Mouse (Mus musculus): ENCODE measurements around the gene Ccdc63.
A peak's percentile ranks its signal among the peaks of the same experiment; 100 is the strongest.

Ccdc63 gene

GRCm38 (mm10) chr5:122115266-122115763 is 25.3 kb downstream of the Ccdc63 start:
- no peak for DNase-seq

DNA sequence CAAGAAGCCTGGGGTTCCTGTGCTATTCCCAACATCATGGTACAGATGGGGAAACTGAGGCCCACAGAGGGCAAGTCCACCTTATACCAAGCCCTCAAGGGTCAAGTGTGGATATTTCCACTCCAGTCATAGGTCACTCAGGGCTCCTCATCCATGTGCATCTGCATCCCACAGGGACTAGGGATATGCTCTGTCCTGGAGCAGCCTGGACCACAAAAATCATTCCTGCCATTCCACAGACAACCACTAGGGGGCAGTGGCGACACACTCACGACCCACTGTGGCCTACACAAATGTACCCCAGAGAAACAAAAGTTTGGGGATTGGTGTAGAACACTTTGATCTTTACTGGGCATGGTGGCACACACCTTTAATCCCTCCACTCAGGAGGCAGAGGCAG is 26.4 kb downstream of the Ccdc63 start:
- peak; percentile 61 for DNase-seq

DNA sequence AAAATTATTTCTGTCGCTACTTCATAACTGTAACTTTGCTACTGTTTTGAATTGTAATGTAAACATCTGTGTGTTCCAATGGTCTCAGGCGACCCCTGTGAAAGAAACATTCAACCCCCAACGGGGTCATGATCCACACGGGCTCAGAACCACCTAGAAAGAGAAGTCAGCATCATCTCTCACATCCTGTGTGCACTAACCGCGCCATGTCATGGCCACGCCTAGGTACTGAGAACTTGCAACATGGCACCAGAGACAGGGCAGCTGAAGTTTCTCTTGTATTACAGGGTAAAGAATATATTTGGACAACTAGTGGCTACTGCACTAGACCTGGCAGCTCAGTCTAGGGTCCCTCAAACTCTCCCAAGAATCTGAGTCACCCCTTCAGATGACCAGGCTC is 27.2 kb downstream of the Ccdc63 start:
- DNase-seq, result no peak

DNA sequence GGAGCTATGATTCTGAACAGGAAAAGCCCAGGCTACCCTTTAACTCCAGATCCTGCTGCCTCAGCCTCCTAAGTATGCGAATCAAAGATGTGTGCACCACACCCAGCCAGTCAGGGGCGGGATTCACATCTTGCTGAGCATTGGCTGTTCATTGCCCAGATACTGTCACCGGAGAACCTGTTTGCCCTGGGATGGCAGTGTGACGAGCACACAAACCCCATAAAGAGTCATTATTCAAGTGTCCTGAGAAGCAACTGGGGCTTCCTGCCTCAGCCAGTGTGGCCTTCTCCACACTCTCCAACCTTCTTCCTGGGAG is 28.7 kb downstream of the Ccdc63 start:
- no peak for DNase-seq

DNA sequence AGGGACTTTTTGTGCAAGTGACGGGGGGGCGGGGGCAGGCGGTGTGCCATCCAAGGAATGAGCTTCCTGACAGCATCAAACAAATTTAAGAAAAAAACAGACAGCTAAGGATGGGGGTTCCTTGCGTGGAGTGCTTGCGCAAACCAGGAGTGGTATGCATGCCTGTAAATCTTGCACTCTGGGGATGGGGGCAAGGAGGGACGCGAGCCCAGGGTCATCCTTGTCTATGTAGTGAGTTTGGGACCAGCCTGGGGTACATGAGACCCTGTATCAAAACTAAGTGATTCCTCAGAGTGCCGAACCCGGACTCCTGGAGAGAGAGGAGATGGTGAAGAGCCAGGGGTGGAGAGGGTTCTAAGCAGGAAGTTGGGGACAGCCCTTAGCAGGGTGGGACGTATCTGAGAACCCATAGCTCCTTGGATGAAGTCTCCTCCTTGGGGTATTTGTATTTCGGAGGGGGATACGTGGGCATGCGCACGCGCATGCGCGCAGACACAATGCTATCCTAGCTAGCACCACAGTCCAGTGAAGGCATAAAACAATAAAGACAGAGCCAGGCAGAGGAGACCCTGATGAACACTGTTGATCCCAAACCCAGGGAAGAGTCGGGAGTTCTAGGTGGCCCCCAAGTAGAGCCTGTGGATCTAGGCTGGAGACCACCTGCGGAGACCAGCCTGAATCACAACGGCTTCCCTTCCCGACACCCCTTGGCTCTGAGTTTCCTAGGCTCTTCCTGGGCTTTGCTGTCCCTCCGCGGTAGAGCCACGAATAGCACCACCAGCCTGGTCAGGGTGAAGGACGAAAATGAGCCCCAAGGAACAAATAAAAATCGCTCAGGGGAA is 29.3 kb downstream of the Ccdc63 start:
- no peak for DNase-seq

DNA sequence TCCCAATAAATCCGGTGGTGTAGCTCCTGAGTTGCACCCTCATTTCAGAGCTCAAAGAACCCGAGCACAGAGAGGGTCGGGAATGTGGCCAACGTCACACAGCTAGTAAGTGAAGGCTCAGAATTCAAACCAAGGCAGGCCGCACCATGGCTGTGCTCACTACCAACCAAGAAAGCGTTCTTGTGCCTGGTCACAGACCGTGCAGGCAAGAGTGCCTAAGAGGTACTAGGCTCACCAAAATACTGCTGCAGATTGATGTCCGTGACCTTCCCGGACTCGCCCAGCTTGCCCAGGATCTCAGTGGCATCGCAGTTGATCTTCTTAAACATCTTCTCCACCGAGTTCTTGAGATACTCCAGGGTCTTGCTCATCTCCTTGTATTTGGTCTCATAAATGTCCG is 30.0 kb downstream of the Ccdc63 start:
- no peak for DNase-seq

GRCm38 (mm10) chr5:122109325-122110060 is 31.1 kb downstream of the Ccdc63 start:
- DNase-seq, result peak; percentile 37

DNA sequence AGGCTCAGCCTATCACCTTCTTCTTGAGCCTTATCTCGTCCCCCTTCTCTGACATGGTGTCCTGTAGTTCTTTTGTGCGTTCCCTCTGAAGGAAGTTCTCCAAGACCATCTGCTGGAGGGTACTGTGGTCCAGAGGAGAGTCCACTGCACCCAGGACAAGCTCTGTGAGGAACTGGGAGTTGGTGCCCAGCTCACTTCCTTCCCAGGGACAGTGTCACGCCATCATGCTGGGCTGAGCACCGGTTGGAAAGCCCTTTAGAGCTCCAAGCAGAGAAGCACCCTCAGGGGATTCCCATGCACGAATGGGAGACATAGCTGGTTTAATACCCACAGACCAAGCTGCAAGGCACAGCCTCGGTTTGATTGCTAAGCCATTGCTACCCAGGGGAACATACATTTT is 32.5 kb downstream of the Ccdc63 start:
- no peak for DNase-seq

DNA sequence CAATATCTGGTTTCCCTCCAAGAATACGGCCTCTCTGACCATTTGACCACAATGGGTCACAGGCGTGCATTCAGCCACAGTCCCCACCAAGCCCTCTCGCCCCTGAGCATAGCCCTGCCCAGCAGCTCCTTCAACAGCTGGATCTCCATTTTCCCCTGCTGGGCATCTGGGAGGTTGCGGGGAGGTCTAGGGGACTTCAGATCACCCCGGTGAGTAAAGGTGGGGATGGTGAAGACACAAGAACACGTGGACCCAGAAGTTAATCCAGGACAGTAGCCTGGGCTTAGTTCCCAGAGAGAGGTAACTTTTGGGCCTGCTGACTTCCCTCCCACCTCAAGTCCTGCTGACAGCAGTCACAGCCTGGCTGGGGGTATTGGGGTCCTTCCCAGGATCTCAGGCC is 34.4 kb downstream of the Ccdc63 start:
- DNase-seq, result no peak

DNA sequence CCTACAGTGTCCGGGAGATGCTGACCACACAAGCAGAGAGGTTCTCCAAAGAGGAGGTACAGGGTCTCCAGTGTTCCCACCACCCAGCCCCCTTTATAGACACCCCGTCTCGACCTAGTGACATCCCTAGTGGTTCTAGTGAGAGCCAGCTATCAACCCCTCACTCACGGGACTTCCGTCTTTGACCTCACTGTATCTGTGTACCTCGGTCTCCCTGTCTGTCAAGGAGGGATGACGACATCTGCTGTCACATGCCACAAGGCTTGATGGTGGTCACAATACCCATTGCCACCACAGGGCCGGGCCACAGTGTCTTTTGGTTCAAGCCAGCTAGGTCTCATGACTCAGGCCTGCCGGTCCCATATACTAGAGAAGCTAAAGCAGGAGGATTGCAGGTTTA is 35.6 kb downstream of the Ccdc63 start:
- no peak for DNase-seq

GRCm38 (mm10) chr5:122104201-122104600 is 36.4 kb downstream of the Ccdc63 start:
- peak; percentile 18 for DNase-seq

- no peak for DNase-seq
Measured at GRCm38 (mm10) chr5:122103075-122103474, 37.5 kb downstream of the Ccdc63 start.

DNA sequence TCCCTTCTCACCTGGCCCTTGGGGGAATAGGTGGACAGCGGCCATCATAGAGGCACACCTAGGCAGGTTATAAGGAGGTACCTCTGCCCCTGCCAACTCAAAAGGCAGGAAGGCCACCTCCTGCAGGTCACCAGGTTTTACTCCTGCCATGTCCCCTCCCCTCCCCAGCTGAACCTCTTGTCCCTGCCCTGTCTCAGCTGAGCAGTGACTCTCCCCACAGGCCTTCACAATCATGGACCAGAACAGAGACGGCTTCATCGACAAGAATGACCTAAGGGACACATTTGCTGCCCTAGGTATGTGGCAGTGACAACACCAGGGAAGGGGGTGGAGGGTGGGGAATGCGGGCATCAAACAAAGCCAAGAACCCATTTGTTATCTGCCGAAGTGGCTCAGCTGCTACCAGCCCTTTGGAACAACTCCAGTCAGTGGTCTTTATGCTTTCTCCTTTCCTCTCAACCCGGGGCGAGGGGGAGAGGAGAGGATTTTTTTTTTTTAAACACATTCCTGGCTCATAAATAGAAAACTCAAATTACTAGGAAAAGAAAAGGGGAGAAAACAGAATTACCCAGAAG is 38.1 kb downstream of the Ccdc63 start:
- DNase-seq, result no peak

DNA sequence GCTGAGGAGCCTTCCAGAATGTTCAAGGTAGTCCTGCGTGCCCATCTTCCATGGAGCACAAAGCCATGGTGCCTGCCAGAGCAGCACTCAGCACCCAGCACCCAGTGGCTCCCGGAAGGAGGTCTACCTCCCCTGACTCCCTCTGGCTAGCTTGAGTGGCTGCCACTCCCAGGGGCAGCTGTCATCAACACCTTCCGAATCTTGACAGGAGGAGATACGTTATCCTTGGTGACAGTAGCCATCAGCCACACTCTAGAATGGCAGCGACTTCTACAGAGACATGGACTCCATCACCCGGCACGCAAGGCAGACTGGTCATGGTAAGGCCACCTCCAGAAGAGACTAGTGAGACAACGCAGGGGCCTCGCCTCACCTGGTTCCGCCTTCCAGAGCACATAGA is 46.2 kb downstream of the Ccdc63 start:
- DNase-seq, result no peak

DNA sequence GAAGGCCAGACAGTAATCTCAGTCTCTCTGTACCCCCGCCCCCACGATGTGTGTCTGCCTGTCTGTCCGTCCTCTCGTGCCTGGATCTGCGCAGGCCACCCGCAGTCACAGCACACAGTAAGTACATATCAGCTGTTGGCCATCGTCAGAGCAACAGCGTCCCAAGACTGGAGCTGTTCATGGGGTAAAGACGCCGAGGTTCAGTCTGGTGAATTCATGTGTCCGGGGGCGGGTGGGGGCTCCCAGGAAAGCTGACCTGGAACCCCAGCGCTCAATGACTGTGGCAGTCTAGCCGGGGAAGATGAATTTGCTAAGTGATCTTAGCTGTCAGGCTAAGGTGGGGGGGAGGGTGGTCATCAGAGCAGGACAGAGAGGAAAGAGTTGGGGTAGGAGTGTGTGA is 46.9 kb downstream of the Ccdc63 start:
- no peak for DNase-seq

DNA sequence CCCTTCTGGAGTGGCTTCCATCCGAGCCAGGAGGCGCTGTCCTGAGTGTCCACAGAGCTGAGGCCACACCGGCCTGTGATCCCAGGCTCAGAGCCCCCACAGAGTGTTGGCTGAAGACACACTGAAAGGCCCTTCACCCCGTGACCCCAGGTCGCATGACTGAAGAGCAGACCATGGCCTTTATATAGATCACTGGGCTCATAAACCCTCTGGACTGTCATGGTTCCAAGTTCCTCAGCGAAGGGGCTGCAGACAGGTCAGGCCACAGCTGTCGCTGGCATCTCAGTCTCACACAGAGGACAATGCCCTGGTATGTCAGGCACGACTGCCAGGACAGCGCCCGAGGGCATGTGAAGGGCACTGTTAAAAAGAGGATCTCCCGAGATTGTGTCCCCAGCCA is 47.8 kb downstream of the Ccdc63 start:
- peak; percentile 10 for DNase-seq

DNA sequence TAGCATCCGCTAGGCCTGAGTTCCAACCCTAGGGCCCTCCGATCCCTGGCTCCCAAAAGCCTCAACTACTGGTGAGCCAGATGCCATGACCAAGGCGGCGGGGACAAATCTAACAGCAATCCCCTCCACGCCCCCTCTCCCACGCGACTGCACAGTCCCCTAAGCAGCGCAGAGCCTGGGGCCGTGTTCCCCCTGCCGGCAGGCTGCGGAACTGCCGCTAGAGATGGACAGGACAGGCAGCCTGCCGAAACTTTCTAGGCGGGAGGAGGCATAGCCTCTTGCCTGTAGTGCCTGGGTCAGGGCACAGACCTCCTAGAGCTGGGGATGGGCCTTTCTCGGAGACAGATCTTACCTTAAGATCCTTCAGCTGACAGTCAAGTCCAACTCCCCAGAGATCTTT is 49.6 kb downstream of the Ccdc63 start:
- peak; percentile 43 for DNase-seq

GRCm38 (mm10) chr5:122089664-122090063 is 51.0 kb downstream of the Ccdc63 start:
- DNase-seq, result no peak

DNA sequence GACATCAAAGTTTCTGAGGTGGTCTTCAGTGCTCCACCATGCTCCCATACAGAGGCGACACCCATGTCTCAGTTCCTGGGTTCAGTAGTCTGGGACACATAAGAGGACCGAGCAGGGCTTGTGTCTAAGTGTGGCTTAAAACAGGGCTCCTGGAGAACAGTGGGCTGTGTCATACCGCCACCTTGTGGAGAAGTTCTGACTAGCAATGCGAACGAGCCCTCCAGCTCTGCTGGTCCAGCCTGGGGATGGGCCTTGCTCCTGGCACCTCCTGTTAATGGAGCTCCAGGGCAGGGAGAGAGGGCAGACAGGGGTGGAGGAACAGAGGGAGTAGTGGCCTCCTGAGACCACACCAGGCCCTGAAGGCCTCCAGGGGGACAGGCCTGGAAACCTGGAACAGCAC is 51.7 kb downstream of the Ccdc63 start:
- peak; percentile 89 for DNase-seq

DNA sequence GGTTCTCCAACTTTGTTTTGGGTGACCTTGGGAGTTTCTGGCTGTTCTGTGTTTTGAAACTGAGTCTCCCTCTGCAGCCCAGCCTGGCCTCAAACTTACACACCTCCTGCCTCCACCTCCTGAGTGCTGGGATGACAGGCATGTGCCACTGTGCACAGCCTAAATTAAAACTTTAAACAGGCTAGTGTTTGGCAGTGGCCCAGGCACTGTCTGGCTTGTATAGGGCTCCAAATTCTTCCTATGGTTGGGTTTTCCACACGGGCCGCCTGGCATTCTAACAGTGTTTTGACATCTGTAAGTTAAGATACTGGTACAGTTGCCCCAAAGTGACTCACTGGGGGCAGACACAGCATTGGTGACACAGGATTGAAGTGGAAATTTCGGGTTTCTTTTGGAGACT is 54.5 kb downstream of the Ccdc63 start:
- no peak for DNase-seq

- DNase-seq, result no peak
Measured at GRCm38 (mm10) chr5:122085291-122085690, 55.3 kb downstream of the Ccdc63 start.

DNA sequence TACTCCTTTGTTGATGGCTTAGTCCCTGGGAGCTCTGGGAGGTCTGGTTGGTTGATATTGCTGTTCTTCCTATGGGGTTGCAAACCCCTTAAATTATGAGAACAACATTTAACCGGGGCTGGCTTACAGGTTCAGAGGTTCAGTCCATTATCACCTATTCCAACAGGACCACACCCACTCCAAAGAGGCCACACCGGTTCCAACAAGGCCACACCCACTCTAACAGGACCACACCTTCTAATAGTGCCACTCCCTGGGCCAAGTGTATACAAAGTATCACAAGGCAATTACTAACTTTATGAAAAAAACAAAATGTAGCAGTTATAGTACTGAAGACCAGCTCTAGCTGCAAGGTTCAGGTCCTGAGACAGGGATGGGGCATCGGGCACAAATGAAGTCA is 56.2 kb downstream of the Ccdc63 start:
- no peak for DNase-seq

DNA sequence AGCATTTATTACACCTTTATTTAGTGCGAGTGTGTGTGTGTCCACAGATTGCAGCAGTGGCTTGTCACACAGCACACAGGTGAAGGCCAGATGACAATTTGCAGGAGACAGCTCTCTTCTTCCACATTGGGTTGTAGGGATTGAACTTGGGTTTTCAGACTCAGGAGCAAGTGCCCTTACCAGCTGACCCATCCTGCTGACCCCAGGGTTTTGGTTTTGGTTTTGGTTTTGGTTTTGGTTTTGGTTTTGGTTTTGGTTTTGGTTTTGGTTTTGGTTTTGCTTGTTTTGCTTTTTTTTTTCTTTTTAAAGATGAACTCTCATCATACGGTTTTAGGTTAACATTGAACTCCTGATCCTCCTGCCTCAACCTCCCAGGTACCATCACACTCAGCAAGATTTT is 57.3 kb downstream of the Ccdc63 start:
- no peak for DNase-seq

DNA sequence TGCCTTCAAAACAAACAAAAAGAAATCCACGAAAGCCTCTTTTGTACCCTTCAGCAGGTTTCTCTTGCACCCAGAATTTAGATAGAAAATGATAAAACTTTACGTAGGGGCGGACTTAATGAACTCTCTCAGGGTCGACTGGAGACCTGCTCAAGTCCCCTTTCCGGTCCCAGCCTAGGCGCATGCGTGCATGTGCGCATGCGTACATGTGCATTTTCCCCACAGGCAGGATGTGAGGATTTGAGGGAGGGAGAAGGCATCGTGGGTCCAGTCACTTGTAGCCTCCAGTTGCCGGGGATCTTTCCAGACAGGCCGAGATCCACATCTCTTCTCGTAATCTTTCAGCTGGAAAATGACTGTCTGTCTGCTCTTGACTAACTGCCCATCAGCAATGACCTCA is 59.2 kb downstream of the Ccdc63 start:
- no peak for DNase-seq

Measured in kidney, postnatal 14 days (tissue).